Mouse (Mus musculus): Measurements from ENCODE around the gene Hivep2. TPM values are rescaled to one million over a fixed set of nuclear protein-coding genes. Genes with fewer than 3 reads are reported as not detected.

Gene Hivep2
- polyA plus RNA-seq, 2 experiments from 2014 or later, result 21.7 to 27.0 TPM

GRCm38 (mm10) chr10:14168869-14169566, 203.1 kb downstream of the Hivep2 start:
- ATAC-seq, result no peak

GRCm38 (mm10) chr10:14174124-14174523, 208.2 kb downstream of the Hivep2 start:
- ATAC-seq, result no peak

- no peak for ATAC-seq
Measured at GRCm38 (mm10) chr10:14179424-14180339, 213.8 kb downstream of the Hivep2 start.

- ATAC-seq, result no peak
Measured at GRCm38 (mm10) chr10:14186352-14186976, 220.6 kb downstream of the Hivep2 start.

- ATAC-seq, result no peak
Measured at GRCm38 (mm10) chr10:14189050-14189449, 223.2 kb downstream of the Hivep2 start.

- ATAC-seq, result no peak
Measured at GRCm38 (mm10) chr10:14191202-14191601, 225.3 kb downstream of the Hivep2 start.

- no peak for ATAC-seq
Measured at GRCm38 (mm10) chr10:14192156-14192555, 226.3 kb downstream of the Hivep2 start.

- no peak for ATAC-seq
Measured at GRCm38 (mm10) chr10:14193702-14194101, 227.8 kb downstream of the Hivep2 start.

- no peak for ATAC-seq
Measured at GRCm38 (mm10) chr10:14195778-14196650, 230.1 kb downstream of the Hivep2 start.

- ATAC-seq, result no peak
Measured at GRCm38 (mm10) chr10:14196785-14197184, 230.9 kb downstream of the Hivep2 start.

GRCm38 (mm10) chr10:14197261-14197660, 231.4 kb downstream of the Hivep2 start:
- peak; percentile 71 for ATAC-seq

- no peak for ATAC-seq
Measured at GRCm38 (mm10) chr10:14199332-14199731, 233.5 kb downstream of the Hivep2 start.

- ATAC-seq, result no peak
Measured at GRCm38 (mm10) chr10:14200310-14200709, 234.4 kb downstream of the Hivep2 start.

Other genes with a start within 250 kb of the Hivep2 start
- 10 to 100 TPM; 15.6 to 19.7 TPM for gene Aig1, start 97.1 kb upstream of the Hivep2 start, polyA plus RNA-seq (2017; shearing (Covaris generic))

Data from activated CD4-positive, CD25-positive, alpha-beta regulatory T cell, adult 4 months (primary cell).